Mouse (Mus musculus) bone marrow, adult 2 months (tissue): Measurements from ENCODE around the gene Oxct2b.
"Not testable (repeated sequence)": the region's sequence is repeated elsewhere in the genome, so short reads cannot be mapped to it uniquely, and the experiment has no call there.

ENCODE experiments used
- CTCF ChIP-seq: fragments of 200-500 bp; IDR thresholded peaks from 2 replicates; pipeline ENCODE4 v1.5.1; 2011; ENCODE audit warnings: low read length, control low read depth; ENCODE audit not compliant: control insufficient read depth, insufficient read depth
- POLR2A ChIP-seq: fragments of 200-500 bp; IDR thresholded peaks from 2 replicates; pipeline ENCODE4 v1.6.1; 2011; ENCODE audit warnings: low read depth, mild to moderate bottlenecking, control low read depth, low read length, borderline replicate concordance; ENCODE audit not compliant: control insufficient read depth

- TF ChIP-seq CTCF, POLR2A: not testable (repeated sequence)
Measured at GRCm38 (mm10) chr4:123116640-123117039, 574 bp downstream of the Oxct2b start.
